Mouse (Mus musculus): ENCODE data around the gene Taf4.

DNA sequence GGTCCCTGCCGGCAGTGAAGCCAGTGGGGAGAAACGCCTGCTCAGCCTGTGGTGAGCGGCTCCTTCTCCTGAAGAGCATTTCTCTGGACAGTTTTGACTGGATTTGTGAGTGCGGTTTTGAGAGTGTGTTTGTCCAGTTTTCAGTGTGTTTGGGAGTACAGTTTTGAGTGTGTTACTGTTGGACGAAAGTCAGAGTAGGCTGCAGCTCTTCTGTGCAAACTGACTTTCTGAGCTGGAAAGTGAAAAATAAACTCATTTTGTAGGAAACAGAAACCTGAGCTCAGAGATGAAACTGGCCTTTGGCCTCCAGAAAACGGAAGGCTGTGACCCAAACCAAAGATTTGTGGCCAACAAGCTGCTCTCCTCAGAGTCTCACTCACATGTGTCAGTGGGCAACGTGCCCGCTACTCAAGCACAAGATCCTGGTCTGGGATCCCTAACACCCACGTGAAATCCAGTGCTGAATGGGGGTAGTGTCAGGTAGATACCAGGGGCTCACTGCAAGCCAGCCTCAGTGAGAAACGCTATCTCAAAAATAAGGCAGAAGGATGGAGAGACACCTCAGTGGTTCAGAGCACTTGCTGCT is 10.1 kb upstream of the Taf4 start:
- TF ChIP-seq POLR2A (IDR thresholded peaks at IDR 0.05; ENCODE audit: insufficient read depth, low read depth, low read length) = no peak
- TF ChIP-seq CTCF (IDR thresholded peaks at IDR 0.05) = no peak
